Mouse (Mus musculus) G1E (cell line): ENCODE measurements at regions not wholly inside any gene's neighbourhood (a gene's known extent, or its start where the extent isn't known, plus 50 kb on each side); places are given as distances from the start of the nearest gene placed in this dataset.
A peak's percentile ranks its signal among the peaks of the same experiment; 100 is the strongest.
"Not testable (repeated sequence)": the region's sequence is repeated elsewhere in the genome, so short reads cannot be mapped to it uniquely, and the experiment has no call there.

ENCODE experiments used
- ATAC-seq: 2 replicates; pipeline ENCODE4 v1.8.0; 2016; ENCODE audit warnings: mild to moderate bottlenecking; ENCODE audit not compliant: insufficient number of reproducible peaks, poor library complexity, low FRiP score, severe bottlenecking; ENCODE audit errors: extremely low read depth
- DNase-seq: peaks from one replicate; pipeline ENCODE4 v3.0.0; 2012; ENCODE audit warnings: low spot score
- H3K27me3 ChIP-seq: 2 replicates; pipeline ENCODE4 v1.6.1; 2012; ENCODE audit warnings: mild to moderate bottlenecking, low read length, inconsistent platforms; ENCODE audit not compliant: insufficient read depth
- H3K36me3 ChIP-seq: replicated peaks from 2 replicates; pipeline ENCODE3; 2012; ENCODE audit warnings: mild to moderate bottlenecking, inconsistent platforms
- H3K4me1 ChIP-seq: 2 replicates; pipeline ENCODE4 v1.6.1; 2012; ENCODE audit warnings: low read depth, low read length, inconsistent platforms, mixed read lengths; ENCODE audit not compliant: insufficient read depth
- H3K4me3 ChIP-seq: 2 replicates; pipeline ENCODE4 v1.5.1; 2012; ENCODE audit warnings: low read depth, mild to moderate bottlenecking, inconsistent platforms, low read length, moderate library complexity, mixed read lengths
- H3K9me3 ChIP-seq: replicated peaks from 2 replicates; pipeline ENCODE4 v1.6.1; 2012; ENCODE audit warnings: inconsistent platforms
- CTCF ChIP-seq: IDR thresholded peaks from 2 replicates; pipeline ENCODE4 v1.5.1; 2012; ENCODE audit warnings: low read depth, low read length, inconsistent platforms, mixed read lengths
- GATA1 ChIP-seq: IDR thresholded peaks from 2 replicates; pipeline ENCODE4 v1.6.1; 2012; ENCODE audit warnings: borderline replicate concordance, low read length, inconsistent platforms, mixed read lengths
- GATA2 ChIP-seq: IDR thresholded peaks from 2 replicates; pipeline ENCODE4 v1.6.1; 2012; ENCODE audit warnings: low read depth, low read length, inconsistent platforms, borderline replicate concordance
- POLR2AphosphoS5 ChIP-seq: IDR thresholded peaks from 2 replicates; pipeline ENCODE4 v1.6.1; 2012; ENCODE audit warnings: low read depth, low read length, inconsistent platforms; ENCODE audit not compliant: insufficient replicate concordance
- TAL1 ChIP-seq: conservative IDR thresholded peaks from 2 replicates; pipeline ENCODE4 v1.6.1; 2012; ENCODE audit warnings: low read depth, low read length, inconsistent platforms, mixed read lengths

- no peak for TF ChIP-seq POLR2AphosphoS5
- TF ChIP-seq CTCF = peak; percentile 90
- no peak for ATAC-seq
- no peaks in the 10 kb centered on the region for H3K9me3 ChIP-seq
- H3K27me3 ChIP-seq = no peaks in the 10 kb centered on the region; the same call in 1 of the 2 replicates
- no peak overlapping the region for H3K4me3 ChIP-seq
- H3K36me3 ChIP-seq = no peaks in the 10 kb centered on the region
- H3K4me1 ChIP-seq = no peaks in the 10 kb centered on the region
- peak; percentile 20 for DNase-seq
Observed at GRCm38 (mm10) chr6:5589635-5590034, 93.5 kb upstream of the Pdk4 start.

- no peak for TF ChIP-seq GATA1
- no peak for TF ChIP-seq CTCF
- no peak for TF ChIP-seq GATA2
- TF ChIP-seq POLR2AphosphoS5 = no peak
- no peak for TF ChIP-seq TAL1
- Histone ChIP-seq H3K4me3 (no peak overlapping the region), H3K36me3 (no peaks in the 10 kb centered on the region), H3K4me1 (no peaks in the 10 kb centered on the region; the same call in 1 of the 2 replicates), H3K27me3 (no peaks in the 10 kb centered on the region), H3K9me3 (no peaks in the 10 kb centered on the region)
- peak; percentile 22; the same call in 1 of the 2 replicates for ATAC-seq
- DNase-seq = no peak
Observed at GRCm38 (mm10) chr6:5582923-5583525, 86.9 kb upstream of the Pdk4 start.

DNA sequence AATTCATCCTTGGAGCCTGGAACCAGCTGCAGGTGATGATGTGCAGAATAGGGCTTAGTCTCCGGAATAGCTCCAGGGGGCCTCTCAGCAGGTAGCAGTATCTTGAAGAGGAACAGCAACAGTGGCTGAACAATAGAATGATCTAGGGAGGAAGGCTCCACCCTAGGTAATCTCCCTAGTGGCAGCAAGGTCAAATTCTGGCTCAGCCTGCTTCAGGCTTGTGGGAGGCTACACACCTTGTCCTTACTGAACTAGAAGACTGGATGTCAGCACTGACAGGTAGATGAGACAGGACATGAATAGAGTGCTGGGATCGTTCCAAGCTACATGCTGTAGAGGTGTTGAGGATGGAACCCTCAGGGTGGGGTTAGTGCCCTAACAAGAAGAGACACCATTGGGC lies 80.8 kb upstream of the Pdk4 start:
- not testable (repeated sequence) for DNase-seq, H3K4me1 ChIP-seq, ATAC-seq, H3K4me3 ChIP-seq, H3K9me3 ChIP-seq, H3K27me3 ChIP-seq, H3K36me3 ChIP-seq

- H3K36me3 ChIP-seq = no peaks in the 10 kb centered on the region
- DNase-seq (no peak), ATAC-seq (no peak)
- H3K4me1 ChIP-seq = no peaks in the 10 kb centered on the region
- no peaks in the 10 kb centered on the region for H3K27me3 ChIP-seq
- H3K4me3 ChIP-seq = no peak overlapping the region
- no peaks in the 10 kb centered on the region for H3K9me3 ChIP-seq
- TF ChIP-seq TAL1 = no peak
- no peak for TF ChIP-seq CTCF
- TF ChIP-seq POLR2AphosphoS5 = no peak
- no peak for TF ChIP-seq GATA1
- no peak for TF ChIP-seq GATA2
Observed at GRCm38 (mm10) chr6:5566582-5566981, 70.5 kb upstream of the Pdk4 start.

DNA sequence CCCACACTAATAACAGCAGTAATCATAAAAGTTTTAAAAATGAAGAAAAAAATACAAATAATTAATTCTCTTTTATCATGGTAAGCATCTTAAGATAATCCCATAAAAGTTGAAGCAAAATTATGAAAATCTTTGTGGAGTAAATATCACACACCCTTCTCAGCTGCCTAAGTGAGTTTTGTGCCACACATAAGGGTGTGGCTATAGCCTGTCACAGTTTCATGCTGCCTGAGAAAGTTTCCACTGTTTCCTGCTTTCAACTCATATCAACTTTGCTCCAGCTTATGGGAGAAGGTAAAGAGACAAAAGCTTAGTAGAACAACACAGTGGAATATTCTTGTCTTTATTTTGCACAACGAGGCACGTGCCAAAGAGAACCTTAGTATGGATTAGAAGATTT lies 68.9 kb upstream of the Pdk4 start:
- Histone ChIP-seq H3K27me3 (no peaks in the 10 kb centered on the region), H3K36me3 (no peaks in the 10 kb centered on the region), H3K4me1 (no peaks in the 10 kb centered on the region), H3K4me3 (no peak overlapping the region), H3K9me3 (no peaks in the 10 kb centered on the region)
- no peak for ATAC-seq
- DNase-seq = no peak
- TF ChIP-seq CTCF = no peak

- TF ChIP-seq GATA2 = no peak
- no peak for TF ChIP-seq POLR2AphosphoS5
- no peak for TF ChIP-seq TAL1
- no peak for TF ChIP-seq CTCF
- no peak for TF ChIP-seq GATA1
Observed at GRCm38 (mm10) chr6:5553703-5554394, 57.7 kb upstream of the Pdk4 start.

GRCm38 (mm10) chr6:5550067-5550466 lies 54.0 kb upstream of the Pdk4 start:
- Histone ChIP-seq H3K9me3 (no peaks in the 10 kb centered on the region), H3K4me3 (no peak overlapping the region), H3K36me3 (no peaks in the 10 kb centered on the region), H3K4me1 (no peaks in the 10 kb centered on the region), H3K27me3 (no peaks in the 10 kb centered on the region)
- TF ChIP-seq CTCF = no peak
- no peak for TF ChIP-seq GATA1
- no peak for TF ChIP-seq POLR2AphosphoS5
- ATAC-seq = no peak
- no peak for DNase-seq

More at GRCm38 (mm10) chr6:5553703-5554394, 57.7 kb upstream of the Pdk4 start:
- DNase-seq (no peak), ATAC-seq (no peak)
- Histone ChIP-seq H3K36me3 (no peaks in the 10 kb centered on the region), H3K27me3 (no peaks in the 10 kb centered on the region), H3K4me3 (no peak overlapping the region), H3K4me1 (no peaks in the 10 kb centered on the region), H3K9me3 (no peaks in the 10 kb centered on the region)
